Mouse (Mus musculus) heart, embryonic 13.5 days (tissue): Measurements from ENCODE around the gene Sec14l1. TPM values are rescaled to one million over a fixed set of nuclear protein-coding genes. Genes with fewer than 3 reads are reported as not detected.

Source experiments
- ATAC-seq: fragments of 200-750 bp; cut with Nextera tagmentation; 2 replicates; pipeline ENCODE4 v1.8.0; 2017; ENCODE audit warnings: moderate TSS enrichment; ENCODE audit not compliant: insufficient number of reproducible peaks, low FRiP score, low TSS enrichment; ENCODE audit errors: extremely low read depth
- H3K27ac ChIP-seq: fragments of 300-500 bp; sonication (generic); replicated peaks from 2 replicates; pipeline ENCODE4 v1.5.1; 2015; ENCODE audit warnings: moderate library complexity, mild to moderate bottlenecking, inconsistent platforms
- H3K27me3 ChIP-seq: fragments of 300-500 bp; sonication (generic); replicated peaks from 2 replicates; pipeline ENCODE4 v1.6.1; 2015; ENCODE audit warnings: mild to moderate bottlenecking, inconsistent platforms
- H3K36me3 ChIP-seq: fragments of 300-500 bp; sonication (generic); 2 replicates; pipeline ENCODE4 v1.6.1; 2015; ENCODE audit warnings: mild to moderate bottlenecking, inconsistent platforms
- H3K4me1 ChIP-seq: fragments of 300-500 bp; sonication (generic); 2 replicates; pipeline ENCODE4 v1.6.1; 2015; ENCODE audit warnings: inconsistent platforms
- H3K4me2 ChIP-seq: fragments of 300-500 bp; sonication (generic); 2 replicates; pipeline ENCODE4 v1.6.1; 2015; ENCODE audit warnings: inconsistent platforms, mild to moderate bottlenecking, moderate library complexity
- H3K4me3 ChIP-seq: fragments of 300-500 bp; sonication (generic); 2 replicates; pipeline ENCODE4 v1.5.1; 2015; ENCODE audit warnings: moderate library complexity, mild to moderate bottlenecking, inconsistent platforms
- H3K9ac ChIP-seq: fragments of 300-500 bp; sonication (generic); 2 replicates; pipeline ENCODE4 v1.6.1; 2015; ENCODE audit warnings: inconsistent platforms, mild to moderate bottlenecking, moderate library complexity
- H3K9me3 ChIP-seq: fragments of 300-500 bp; sonication (generic); 2 replicates; pipeline ENCODE4 v1.6.1; 2016; ENCODE audit warnings: inconsistent platforms
- WGBS: fragments of 180-500 bp; shearing (Covaris S2); methylation state at CpG from one replicate; pipeline ENCODE4 v1.1.7; 2015; ENCODE audit warnings: mixed read lengths; 5-methylcytosine and 5-hydroxymethylcytosine counted together
- polyA plus RNA-seq: library from polyadenylated mRNA; unstranded; fragments of >200 nt; fragmentation: Nextera tagmentation; extraction: Ambion mirVana; gene quantifications from 2 replicates; pipeline ENCODE4 v1.2.1, GENCODE M21; 2015

Sec14l1 gene
- polyA plus RNA-seq, 1 experiment from 2014 or later: 44.5 TPM

GRCm38 (mm10) chr11:117195616-117196015 is 80.6 kb downstream of the Sec14l1 start:
- Histone ChIP-seq H3K4me2 (no peak overlapping the region), H3K9ac (no peak overlapping the region), H3K4me3 (no peak overlapping the region), H3K4me1 (peaks cover 23% of the 10 kb centered on the region), H3K27me3 (peaks cover 33% of the 10 kb centered on the region), H3K36me3 (no peaks in the 10 kb centered on the region), H3K9me3 (no peaks in the 10 kb centered on the region), H3K27ac (no peak overlapping the region)
- no peak for ATAC-seq
- 75% methylated on average over 6 of the region's 6 CpGs for WGBS

GRCm38 (mm10) chr11:117196681-117197080 is 81.7 kb downstream of the Sec14l1 start:
- H3K36me3 ChIP-seq: no peaks in the 10 kb centered on the region
- 72% methylated on average over 7 of the region's 7 CpGs for whole genome bisulfite sequencing
- peaks cover 44% of the 10 kb centered on the region for H3K27me3 ChIP-seq
- H3K9ac ChIP-seq: no peak overlapping the region
- no peak overlapping the region for H3K27ac ChIP-seq
- peaks cover 29% of the 10 kb centered on the region for H3K4me1 ChIP-seq
- no peaks in the 10 kb centered on the region for H3K9me3 ChIP-seq
- no peak overlapping the region for H3K4me2 ChIP-seq
- H3K4me3 ChIP-seq: no peak overlapping the region
- ATAC-seq: no peak

- Histone ChIP-seq H3K27me3 (peaks cover 57% of the 10 kb centered on the region), H3K36me3 (no peaks in the 10 kb centered on the region), H3K27ac (no peak overlapping the region), H3K4me1 (peaks cover 29% of the 10 kb centered on the region), H3K4me3 (no peak overlapping the region), H3K9ac (no peak overlapping the region), H3K4me2 (no peak overlapping the region), H3K9me3 (no peaks in the 10 kb centered on the region)
- 89% methylated on average over 5 of the region's 5 CpGs for WGBS
- ATAC-seq: no peak
These were observed 83.2 kb downstream of the Sec14l1 start for GRCm38 (mm10) chr11:117198122-117198521.

GRCm38 (mm10) chr11:117199282-117200175 is 84.6 kb downstream of the Sec14l1 start, which contains the start of gene Sept9:
Sept9 (plus strand) TSS chr11:117199661.
- Histone ChIP-seq H3K36me3 (no peaks in the 10 kb centered on the region), H3K4me1 (peaks cover 33% of the 10 kb centered on the region), H3K4me3 (peak within 1 kb of the TSS; percentile 54), H3K27ac (no peak within 1 kb of the TSS), H3K9me3 (no peaks in the 10 kb centered on the region), H3K4me2 (peak within 1 kb of the TSS; percentile 82), H3K9ac (peak within 1 kb of the TSS; percentile 69), H3K27me3 (peaks cover 66% of the 10 kb centered on the region)
- no peak for ATAC-seq
- under 1% methylated on average over 70 of the region's 70 CpGs for WGBS

GRCm38 (mm10) chr11:117201846-117202245 is 86.9 kb downstream of the Sec14l1 start:
- Histone ChIP-seq H3K9ac (no peak overlapping the region), H3K36me3 (no peaks in the 10 kb centered on the region), H3K27ac (no peak overlapping the region), H3K4me1 (peaks cover 38% of the 10 kb centered on the region), H3K27me3 (peaks cover 71% of the 10 kb centered on the region), H3K4me3 (no peak overlapping the region), H3K9me3 (no peaks in the 10 kb centered on the region), H3K4me2 (no peak overlapping the region)
- WGBS: 78% methylated on average over 12 of the region's 12 CpGs
- ATAC-seq: no peak

GRCm38 (mm10) chr11:117204606-117205005 is 89.6 kb downstream of the Sec14l1 start:
- H3K9me3 ChIP-seq: no peaks in the 10 kb centered on the region
- no peak overlapping the region for H3K27ac ChIP-seq
- H3K4me2 ChIP-seq: no peak overlapping the region
- ATAC-seq: no peak
- H3K4me3 ChIP-seq: no peak overlapping the region
- H3K9ac ChIP-seq: no peak overlapping the region
- peaks cover 35% of the 10 kb centered on the region for H3K4me1 ChIP-seq
- no peaks in the 10 kb centered on the region for H3K36me3 ChIP-seq
- WGBS: 50% methylated on average over 8 of the region's 8 CpGs
- peaks cover 48% of the 10 kb centered on the region for H3K27me3 ChIP-seq

GRCm38 (mm10) chr11:117205042-117205441 is 90.1 kb downstream of the Sec14l1 start:
- Histone ChIP-seq H3K27me3 (peaks cover 44% of the 10 kb centered on the region), H3K9me3 (no peaks in the 10 kb centered on the region), H3K4me3 (no peak overlapping the region), H3K36me3 (no peaks in the 10 kb centered on the region), H3K4me1 (peaks cover 31% of the 10 kb centered on the region), H3K9ac (no peak overlapping the region), H3K4me2 (no peak overlapping the region), H3K27ac (no peak overlapping the region)
- no peak for ATAC-seq
- WGBS: 73% methylated on average over 6 of the region's 6 CpGs

DNA sequence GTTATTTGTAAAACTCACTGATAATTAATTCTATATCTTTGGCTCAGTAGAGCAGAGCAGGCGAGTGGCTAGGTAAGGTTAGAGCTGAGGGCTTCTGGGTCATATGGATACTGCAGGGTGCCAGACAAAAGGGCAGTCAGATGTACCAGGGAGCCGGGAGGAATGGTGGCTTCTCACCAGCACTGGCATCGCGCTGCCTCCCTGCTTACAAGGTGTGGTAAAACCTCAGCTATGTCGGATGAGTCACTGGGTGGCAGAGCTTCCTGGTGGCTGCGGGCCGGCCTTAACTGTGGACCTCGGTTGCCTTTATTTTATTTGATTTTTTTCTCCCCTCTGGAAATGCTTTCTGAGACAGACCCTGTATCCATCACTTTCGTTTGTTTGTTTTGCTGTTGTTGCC is 90.5 kb downstream of the Sec14l1 start:
- Histone ChIP-seq H3K4me2 (no peak overlapping the region), H3K27ac (no peak overlapping the region), H3K4me3 (no peak overlapping the region), H3K4me1 (peaks cover 27% of the 10 kb centered on the region), H3K9ac (no peak overlapping the region), H3K36me3 (no peaks in the 10 kb centered on the region), H3K9me3 (no peaks in the 10 kb centered on the region), H3K27me3 (peaks cover 40% of the 10 kb centered on the region)
- no peak for ATAC-seq
- WGBS: 82% methylated on average over 9 of the region's 9 CpGs

DNA sequence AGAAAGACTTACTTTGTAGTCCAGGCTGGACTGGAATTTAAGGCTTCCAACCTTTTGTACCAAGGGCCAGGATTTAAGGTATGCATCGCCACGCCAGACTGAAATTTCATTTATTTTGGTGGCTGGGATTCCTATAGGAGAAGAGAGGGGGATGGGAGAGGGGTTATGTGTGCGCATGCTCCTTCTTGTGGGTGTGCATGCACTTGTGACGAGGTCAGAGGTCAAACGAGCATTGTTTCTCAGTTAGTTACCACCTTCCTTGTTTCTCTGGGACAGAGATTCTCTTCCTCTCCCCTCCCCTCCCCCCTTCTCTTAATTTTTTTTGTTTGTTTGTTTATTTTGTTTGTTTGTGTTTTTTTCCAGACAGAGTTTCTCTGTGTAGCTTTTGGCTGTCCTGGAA is 92.5 kb downstream of the Sec14l1 start:
- Histone ChIP-seq H3K27ac (no peak overlapping the region), H3K4me3 (no peak overlapping the region), H3K36me3 (no peaks in the 10 kb centered on the region), H3K9ac (no peak overlapping the region), H3K27me3 (peaks cover 20% of the 10 kb centered on the region), H3K4me2 (no peak overlapping the region), H3K9me3 (no peaks in the 10 kb centered on the region), H3K4me1 (peaks cover 19% of the 10 kb centered on the region)
- no peak for ATAC-seq
- 67% methylated on average over 5 of the region's 5 CpGs for WGBS

DNA sequence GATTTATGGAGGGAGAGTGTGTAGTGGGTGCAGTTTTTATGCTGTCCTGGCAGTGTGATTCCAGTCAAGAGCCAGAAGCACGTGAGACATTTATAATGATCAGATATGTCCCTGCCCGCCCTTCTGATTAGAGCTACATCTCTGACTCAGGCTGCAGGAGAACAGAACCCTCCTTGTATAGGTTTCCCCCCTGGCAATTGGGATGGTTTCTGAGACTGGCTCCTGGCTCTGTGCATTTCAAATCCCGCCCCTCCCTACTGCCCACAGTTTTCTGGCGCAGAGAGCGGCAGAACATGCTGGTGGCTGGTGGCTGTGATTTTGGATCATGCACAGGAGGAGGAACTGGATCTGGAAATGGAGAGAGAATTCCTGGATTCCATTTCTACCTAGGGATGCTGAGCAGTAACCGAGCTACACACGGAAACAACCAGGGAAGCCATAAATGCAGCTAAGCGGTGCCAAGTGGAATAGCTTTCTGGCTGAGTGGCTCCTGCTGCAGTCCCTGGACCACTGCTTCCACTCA is 93.2 kb downstream of the Sec14l1 start:
- Histone ChIP-seq H3K9ac (no peak overlapping the region), H3K4me2 (no peak overlapping the region), H3K4me3 (no peak overlapping the region), H3K27ac (no peak overlapping the region), H3K9me3 (no peaks in the 10 kb centered on the region), H3K36me3 (no peaks in the 10 kb centered on the region), H3K4me1 (peaks cover 19% of the 10 kb centered on the region), H3K27me3 (peaks cover 13% of the 10 kb centered on the region)
- ATAC-seq: no peak
- WGBS: 76% methylated on average over 8 of the region's 8 CpGs
